Mouse (Mus musculus) large intestine, adult 2 months (tissue): Measurements from ENCODE around the gene Cenpb. TPM values are rescaled to one million over a fixed set of nuclear protein-coding genes. Genes with fewer than 3 reads are reported as not detected.

Source experiments
- DNase-seq: peaks from one replicate; pipeline ENCODE4 v3.0.0-alpha.2; 2012; ENCODE audit warnings: low read depth, low spot score
- WGBS: fragments of 180-500 bp; shearing (Covaris S2); methylation state at CpG from one replicate; pipeline ENCODE4 v1.1.7; 2018; 5-methylcytosine and 5-hydroxymethylcytosine counted together
- polyA plus RNA-seq: library from polyadenylated mRNA; depleted of rRNA; stranded (reverse); fragments of >200 nt; gene quantifications from 2 replicates; pipeline ENCODE4 v1.2.3, GENCODE M21; 2012

Cenpb gene
- polyA plus RNA-seq, 1 experiment, result 48.3 TPM

- 31% methylated on average over 6 of the region's 6 CpGs for WGBS
- DNase-seq, result no peak
Measured at GRCm38 (mm10) chr2:131203816-131204409, 24.0 kb upstream of the Cenpb start.

- no peak for DNase-seq
- WGBS, result 63% methylated on average over 3 of the region's 3 CpGs
Measured at GRCm38 (mm10) chr2:131201262-131201661, 21.4 kb upstream of the Cenpb start.

- DNase-seq, result no peak
- 92% methylated on average over 2 of the region's 2 CpGs for WGBS
Measured at GRCm38 (mm10) chr2:131200710-131201109, 20.8 kb upstream of the Cenpb start.

- 88% methylated on average over 16 of the region's 16 CpGs for WGBS
- no peak for DNase-seq
Measured at GRCm38 (mm10) chr2:131196606-131197316, 16.9 kb upstream of the Cenpb start.

- DNase-seq, result no peak
- 71% methylated on average over 7 of the region's 7 CpGs for WGBS
Measured at GRCm38 (mm10) chr2:131191005-131191390, 11.1 kb upstream of the Cenpb start.

GRCm38 (mm10) chr2:131190344-131191004, 10.6 kb upstream of the Cenpb start:
- WGBS, result 52% methylated on average over 10 of the region's 10 CpGs
- no peak for DNase-seq

GRCm38 (mm10) chr2:131189521-131190309, 9.8 kb upstream of the Cenpb start:
- DNase-seq, result no peak
- WGBS, result 34% methylated on average over 5 of the region's 5 CpGs

- DNase-seq, result no peak
- 95% methylated on average over 5 of the region's 5 CpGs for whole genome bisulfite sequencing
Measured at GRCm38 (mm10) chr2:131188311-131188710, 8.4 kb upstream of the Cenpb start.

- DNase-seq, result no peak
- 40% methylated on average over 3 of the region's 3 CpGs for WGBS
Measured at GRCm38 (mm10) chr2:131187602-131187922, 7.7 kb upstream of the Cenpb start.

GRCm38 (mm10) chr2:131186771-131187601, 7.1 kb upstream of the Cenpb start, which contains the start of the genes Cdc25b and Spef1:
TSS of gene Cdc25b (plus strand) at chr2:131186949.
TSS of gene Spef1 (minus strand) at chr2:131187282.
- WGBS, result 2% methylated on average over 43 of the region's 43 CpGs

GRCm38 (mm10) chr2:131186343-131186742, 6.5 kb upstream of the Cenpb start:
- DNase-seq, result no peak
- 5% methylated on average over 14 of the region's 14 CpGs for WGBS

More at GRCm38 (mm10) chr2:131186771-131187601, 7.1 kb upstream of the Cenpb start, which contains the start of the genes Cdc25b and Spef1:
- no peak for DNase-seq

- DNase-seq, result no peak
Measured at GRCm38 (mm10) chr2:131179246-131179886, 501 bp downstream of the Cenpb start.

GRCm38 (mm10) chr2:131178828-131179245, 1.0 kb downstream of the Cenpb start:
- WGBS, result 8% methylated on average over 26 of the region's 26 CpGs
- no peak for DNase-seq

More at GRCm38 (mm10) chr2:131179246-131179886, 501 bp downstream of the Cenpb start:
- under 1% methylated on average over 67 of the region's 67 CpGs for WGBS

GRCm38 (mm10) chr2:131177932-131178331, 1.9 kb downstream of the Cenpb start:
- DNase-seq, result no peak
- WGBS, result 28% methylated on average over 9 of the region's 9 CpGs

- 26% methylated on average over 5 of the region's 5 CpGs for WGBS
- DNase-seq, result no peak
Measured at GRCm38 (mm10) chr2:131176491-131176890, 3.4 kb downstream of the Cenpb start.

GRCm38 (mm10) chr2:131175945-131176309, 3.9 kb downstream of the Cenpb start:
- 39% methylated on average over 1 of the region's 1 CpGs for WGBS
- DNase-seq, result no peak

GRCm38 (mm10) chr2:131175286-131175944, 4.5 kb downstream of the Cenpb start:
- no peak for DNase-seq
- WGBS, result 45% methylated on average over 3 of the region's 3 CpGs

- 5% methylated on average over 11 of the region's 11 CpGs for WGBS
- DNase-seq, result no peak
Measured at GRCm38 (mm10) chr2:131174700-131175099, 5.2 kb downstream of the Cenpb start.
